Mouse (Mus musculus): ENCODE measurements around the gene Cavin3. TPM values are rescaled to one million over a fixed set of nuclear protein-coding genes. Genes with fewer than 3 reads are reported as not detected.
"Not testable (repeated sequence)": the region's sequence is repeated elsewhere in the genome, so short reads cannot be mapped to it uniquely, and the experiment has no call there.

Gene Cavin3
- polyA plus RNA-seq, 1 experiment from 2014 or later = 36.0 TPM

- no peak overlapping the region for H3K27ac ChIP-seq
- no peak overlapping the region for H3K9ac ChIP-seq
- H3K36me3 ChIP-seq (replicated peaks; ENCODE audit: control insufficient read depth, insufficient read depth) = no peaks in the 10 kb centered on the region
- 83% methylated on average over 7 of the region's 7 CpGs for WGBS
- H3K4me2 ChIP-seq (replicated peaks) = no peak overlapping the region
- no peak overlapping the region for H3K4me3 ChIP-seq (replicated peaks; ENCODE audit: low read length)
- H3K9me3 ChIP-seq (ENCODE audit: control insufficient read depth, low read length) = no peaks in the 10 kb centered on the region
- no peak for ATAC-seq (ENCODE audit: low FRiP score)
- no peaks in the 10 kb centered on the region for H3K4me1 ChIP-seq (replicated peaks; ENCODE audit: control insufficient read depth, insufficient read depth, low read length)
- no peak for DNase-seq (ENCODE audit: low spot score)
- no peaks in the 10 kb centered on the region for H3K27me3 ChIP-seq (ENCODE audit: control insufficient read depth, insufficient read depth, low read length)
Observed at GRCm38 (mm10) chr7:105475396-105475949, 6.6 kb downstream of the Cavin3 start.

GRCm38 (mm10) chr7:105474771-105475315, 7.3 kb downstream of the Cavin3 start:
- no peaks in the 10 kb centered on the region for H3K9me3 ChIP-seq (ENCODE audit: control insufficient read depth, low read length)
- no peak for ATAC-seq (ENCODE audit: low FRiP score)
- H3K27ac ChIP-seq = no peak overlapping the region
- DNase-seq (ENCODE audit: low spot score) = no peak
- no peaks in the 10 kb centered on the region for H3K36me3 ChIP-seq (replicated peaks; ENCODE audit: control insufficient read depth, insufficient read depth)
- 75% methylated on average over 4 of the region's 4 CpGs for WGBS
- H3K4me1 ChIP-seq (replicated peaks; ENCODE audit: control insufficient read depth, insufficient read depth, low read length) = no peaks in the 10 kb centered on the region
- H3K27me3 ChIP-seq (ENCODE audit: control insufficient read depth, insufficient read depth, low read length) = no peaks in the 10 kb centered on the region
- no peak overlapping the region for H3K9ac ChIP-seq
- no peak overlapping the region for H3K4me2 ChIP-seq (replicated peaks)
- no peak overlapping the region for H3K4me3 ChIP-seq (replicated peaks; ENCODE audit: low read length)

GRCm38 (mm10) chr7:105472607-105473006, 9.5 kb downstream of the Cavin3 start:
- ATAC-seq (ENCODE audit: low FRiP score) = no peak
- 75% methylated on average over 1 of the region's 1 CpGs for WGBS
- Histone ChIP-seq H3K9me3 (ENCODE audit: control insufficient read depth, low read length) (no peaks in the 10 kb centered on the region), H3K27me3 (ENCODE audit: control insufficient read depth, insufficient read depth, low read length) (no peaks in the 10 kb centered on the region), H3K4me2 (replicated peaks) (no peak overlapping the region), H3K4me3 (replicated peaks; ENCODE audit: low read length) (no peak overlapping the region), H3K36me3 (replicated peaks; ENCODE audit: control insufficient read depth, insufficient read depth) (no peaks in the 10 kb centered on the region), H3K27ac (no peak overlapping the region), H3K9ac (no peak overlapping the region), H3K4me1 (replicated peaks; ENCODE audit: control insufficient read depth, insufficient read depth, low read length) (no peaks in the 10 kb centered on the region)
- DNase-seq (ENCODE audit: low spot score) = no peak

- H3K27me3 ChIP-seq (ENCODE audit: control insufficient read depth, insufficient read depth, low read length); H3K27ac ChIP-seq; H3K4me1 ChIP-seq (replicated peaks; ENCODE audit: control insufficient read depth, insufficient read depth, low read length); H3K9me3 ChIP-seq (ENCODE audit: control insufficient read depth, low read length); H3K4me2 ChIP-seq (replicated peaks); H3K4me3 ChIP-seq (replicated peaks; ENCODE audit: low read length); DNase-seq (ENCODE audit: low spot score); H3K36me3 ChIP-seq (replicated peaks; ENCODE audit: control insufficient read depth, insufficient read depth); H3K9ac ChIP-seq; ATAC-seq (ENCODE audit: low FRiP score): not testable (repeated sequence)
- 80% methylated on average over 5 of the region's 5 CpGs for WGBS
Observed at GRCm38 (mm10) chr7:105465505-105465904, 16.6 kb downstream of the Cavin3 start.

GRCm38 (mm10) chr7:105458546-105458945, 23.6 kb downstream of the Cavin3 start:
- Histone ChIP-seq H3K9ac (no peak overlapping the region), H3K4me3 (replicated peaks; ENCODE audit: low read length) (no peak overlapping the region), H3K4me2 (replicated peaks) (no peak overlapping the region), H3K27ac (no peak overlapping the region), H3K9me3 (ENCODE audit: control insufficient read depth, low read length) (no peaks in the 10 kb centered on the region), H3K4me1 (replicated peaks; ENCODE audit: control insufficient read depth, insufficient read depth, low read length) (no peaks in the 10 kb centered on the region), H3K27me3 (ENCODE audit: control insufficient read depth, insufficient read depth, low read length) (no peaks in the 10 kb centered on the region), H3K36me3 (replicated peaks; ENCODE audit: control insufficient read depth, insufficient read depth) (no peaks in the 10 kb centered on the region)
- DNase-seq (ENCODE audit: low spot score) (no peak), ATAC-seq (ENCODE audit: low FRiP score) (no peak)

GRCm38 (mm10) chr7:105453345-105453744, 28.8 kb downstream of the Cavin3 start:
- H3K27me3 ChIP-seq (ENCODE audit: control insufficient read depth, insufficient read depth, low read length); H3K27ac ChIP-seq; H3K9ac ChIP-seq; H3K4me1 ChIP-seq (replicated peaks; ENCODE audit: control insufficient read depth, insufficient read depth, low read length); H3K9me3 ChIP-seq (ENCODE audit: control insufficient read depth, low read length); H3K4me3 ChIP-seq (replicated peaks; ENCODE audit: low read length); H3K36me3 ChIP-seq (replicated peaks; ENCODE audit: control insufficient read depth, insufficient read depth); H3K4me2 ChIP-seq (replicated peaks); DNase-seq (ENCODE audit: low spot score); ATAC-seq (ENCODE audit: low FRiP score): not testable (repeated sequence)
- WGBS = 87% methylated on average over 4 of the region's 4 CpGs

- Histone ChIP-seq H3K4me1 (replicated peaks; ENCODE audit: control insufficient read depth, insufficient read depth, low read length) (no peaks in the 10 kb centered on the region), H3K9me3 (ENCODE audit: control insufficient read depth, low read length) (no peaks in the 10 kb centered on the region), H3K9ac (no peak overlapping the region), H3K27me3 (ENCODE audit: control insufficient read depth, insufficient read depth, low read length) (no peaks in the 10 kb centered on the region), H3K27ac (no peak overlapping the region), H3K36me3 (replicated peaks; ENCODE audit: control insufficient read depth, insufficient read depth) (no peaks in the 10 kb centered on the region), H3K4me2 (replicated peaks) (no peak overlapping the region), H3K4me3 (replicated peaks; ENCODE audit: low read length) (no peak overlapping the region)
- no peak for ATAC-seq (ENCODE audit: low FRiP score)
- WGBS = 75% methylated on average over 3 of the region's 3 CpGs
- no peak for DNase-seq (ENCODE audit: low spot score)
Observed at GRCm38 (mm10) chr7:105445076-105445475, 37.0 kb downstream of the Cavin3 start.

- Histone ChIP-seq H3K27ac (no peak overlapping the region), H3K27me3 (ENCODE audit: control insufficient read depth, insufficient read depth, low read length) (no peaks in the 10 kb centered on the region), H3K4me1 (replicated peaks; ENCODE audit: control insufficient read depth, insufficient read depth, low read length) (no peaks in the 10 kb centered on the region), H3K9me3 (ENCODE audit: control insufficient read depth, low read length) (no peaks in the 10 kb centered on the region), H3K9ac (no peak overlapping the region), H3K4me3 (replicated peaks; ENCODE audit: low read length) (no peak overlapping the region), H3K36me3 (replicated peaks; ENCODE audit: control insufficient read depth, insufficient read depth) (no peaks in the 10 kb centered on the region), H3K4me2 (replicated peaks) (no peak overlapping the region)
- no peak for DNase-seq (ENCODE audit: low spot score)
- ATAC-seq (ENCODE audit: low FRiP score) = no peak
- WGBS = 61% methylated on average over 4 of the region's 4 CpGs
Observed at GRCm38 (mm10) chr7:105441426-105441825, 40.7 kb downstream of the Cavin3 start.

GRCm38 (mm10) chr7:105437979-105438772, 43.9 kb downstream of the Cavin3 start:
- no peaks in the 10 kb centered on the region for H3K4me1 ChIP-seq (replicated peaks; ENCODE audit: control insufficient read depth, insufficient read depth, low read length)
- no peaks in the 10 kb centered on the region for H3K36me3 ChIP-seq (replicated peaks; ENCODE audit: control insufficient read depth, insufficient read depth)
- H3K9ac ChIP-seq = no peak overlapping the region
- H3K4me3 ChIP-seq (replicated peaks; ENCODE audit: low read length) = no peak overlapping the region
- WGBS = 84% methylated on average over 7 of the region's 7 CpGs
- H3K4me2 ChIP-seq (replicated peaks) = no peak overlapping the region
- no peak for ATAC-seq (ENCODE audit: low FRiP score)
- no peak for DNase-seq (ENCODE audit: low spot score)
- H3K9me3 ChIP-seq (ENCODE audit: control insufficient read depth, low read length) = no peaks in the 10 kb centered on the region
- no peaks in the 10 kb centered on the region for H3K27me3 ChIP-seq (ENCODE audit: control insufficient read depth, insufficient read depth, low read length)
- no peak overlapping the region for H3K27ac ChIP-seq
